Mouse (Mus musculus) G1E (cell line): ENCODE results near the gene Tmub2.

Source experiments
- CTCF ChIP-seq: IDR thresholded peaks from 2 replicates; pipeline ENCODE4 v1.5.1; 2012; ENCODE audit warnings: low read depth, low read length, inconsistent platforms, mixed read lengths
- GATA1 ChIP-seq: IDR thresholded peaks from 2 replicates; pipeline ENCODE4 v1.6.1; 2012; ENCODE audit warnings: borderline replicate concordance, low read length, inconsistent platforms, mixed read lengths
- POLR2AphosphoS5 ChIP-seq: IDR thresholded peaks from 2 replicates; pipeline ENCODE4 v1.6.1; 2012; ENCODE audit warnings: low read depth, low read length, inconsistent platforms; ENCODE audit not compliant: insufficient replicate concordance
- TAL1 ChIP-seq: conservative IDR thresholded peaks from 2 replicates; pipeline ENCODE4 v1.6.1; 2012; ENCODE audit warnings: low read depth, low read length, inconsistent platforms, mixed read lengths

DNA sequence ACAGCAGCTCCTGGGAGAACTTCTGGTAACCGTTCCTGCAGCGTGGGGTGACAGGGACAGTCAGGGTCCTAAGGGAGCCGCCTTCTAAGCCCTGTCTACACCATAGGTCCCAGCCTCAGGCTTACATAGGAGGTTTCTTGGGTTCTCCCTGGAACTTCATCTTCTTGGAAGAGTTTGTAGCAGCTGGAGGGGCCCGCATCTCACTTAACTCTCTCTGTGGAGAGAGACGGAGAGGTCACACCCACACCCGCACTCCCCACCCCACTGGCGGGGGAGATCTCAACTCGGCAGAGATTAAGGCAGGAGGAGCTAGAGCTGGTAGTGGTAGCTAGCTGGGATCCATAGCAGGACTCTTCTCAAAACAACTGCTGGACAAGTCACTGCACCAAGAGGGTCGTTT, 23.4 kb downstream of the Tmub2 start:
- TF ChIP-seq CTCF: no peak
- no peak for TF ChIP-seq GATA1
- TF ChIP-seq POLR2AphosphoS5: no peak
- no peak for TF ChIP-seq TAL1
